Mouse (Mus musculus) R1 (cell line): ENCODE measurements at regions not wholly inside any gene's neighbourhood (a gene's known extent, or its start where the extent isn't known, plus 50 kb on each side); places are given as distances from the start of the nearest gene placed in this dataset.

Experiments
- DNase-seq: peaks from one replicate; pipeline ENCODE4 v3.0.0-alpha.2; 2018; ENCODE audit warnings: low read depth, low spot score

GRCm38 (mm10) chr13:33721851-33722250 is 60.6 kb downstream of the Serpinb6d start:
- DNase-seq, result no peak

- DNase-seq, result peak; percentile 89
Measured at GRCm38 (mm10) chr13:33762293-33763125, 80.7 kb downstream of the Serpinb6e start.

GRCm38 (mm10) chr13:33763295-33763916 is 79.8 kb downstream of the Serpinb6e start:
- no peak for DNase-seq
